Mouse (Mus musculus) right cerebral cortex, postnatal 10 days (tissue): ENCODE results near the gene Bckdhb.
"Not testable (repeated sequence)": the region's sequence is repeated elsewhere in the genome, so short reads cannot be mapped to it uniquely, and the experiment has no call there.

ENCODE experiments used
- DNase-seq, 2 experiments: peaks; one replicate each; pipeline ENCODE4 v3.0.0; 2021; ENCODE audit warnings: low spot score in 2 of 2

The Bckdhb gene

DNA sequence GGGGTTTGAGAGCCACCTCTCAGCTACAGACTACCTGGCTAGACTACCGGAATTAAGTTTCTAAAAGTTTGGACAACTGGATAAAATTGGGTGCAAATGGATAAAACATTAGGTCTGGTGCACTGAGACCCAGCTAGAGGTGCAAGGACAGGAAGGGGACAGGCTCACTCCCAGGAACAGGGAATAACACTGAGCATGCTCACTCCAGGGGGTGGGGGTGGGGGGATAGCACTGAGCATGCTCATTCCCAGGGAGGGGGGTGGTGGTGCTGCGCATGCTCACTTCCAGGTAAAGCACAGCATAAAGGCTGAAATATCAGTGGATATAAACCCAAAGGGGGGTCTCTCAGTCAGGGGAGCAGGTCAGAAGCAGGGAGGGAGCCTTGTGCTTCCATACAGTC is 120.7 kb downstream of the Bckdhb start:
- no peak for DNase-seq

DNA sequence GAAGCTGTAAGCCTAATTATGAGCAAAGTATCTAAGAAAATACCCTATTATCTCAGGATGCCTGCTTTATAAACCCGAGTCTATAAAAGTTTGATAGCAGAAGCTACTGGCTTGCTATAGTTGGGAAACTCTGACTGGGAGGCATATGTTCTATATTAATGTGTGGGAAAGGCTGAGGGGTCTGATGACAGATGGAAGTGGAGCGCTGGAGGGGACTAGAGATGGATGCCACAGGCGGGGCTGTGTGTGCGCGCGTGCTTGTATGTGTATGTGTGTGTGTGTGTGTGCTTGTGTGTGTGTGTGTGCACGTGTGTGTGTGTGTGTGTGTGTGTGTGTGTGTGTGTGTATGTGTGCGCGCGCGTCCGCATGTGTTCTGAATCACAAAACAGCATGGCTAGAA is 121.4 kb downstream of the Bckdhb start:
- no peak for DNase-seq

DNA sequence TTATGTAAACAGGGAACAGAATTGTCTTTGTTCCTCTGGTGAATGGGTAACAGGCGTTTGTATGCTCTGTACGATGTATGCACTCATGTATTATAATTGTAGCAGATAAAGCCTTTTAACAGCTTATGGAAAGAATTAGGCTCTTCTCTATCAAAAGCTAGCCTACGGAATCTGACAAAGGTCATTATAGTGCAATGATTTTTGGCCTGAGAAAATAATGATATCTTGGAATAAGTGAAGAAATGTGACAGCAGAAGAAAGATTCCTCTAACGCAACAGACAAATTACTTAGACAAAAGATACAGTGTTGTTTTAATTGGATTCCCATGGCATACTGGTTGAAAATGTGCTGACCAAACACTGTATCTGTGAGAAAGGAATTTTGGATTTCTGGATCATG is 122.0 kb downstream of the Bckdhb start:
- no peak for DNase-seq

DNA sequence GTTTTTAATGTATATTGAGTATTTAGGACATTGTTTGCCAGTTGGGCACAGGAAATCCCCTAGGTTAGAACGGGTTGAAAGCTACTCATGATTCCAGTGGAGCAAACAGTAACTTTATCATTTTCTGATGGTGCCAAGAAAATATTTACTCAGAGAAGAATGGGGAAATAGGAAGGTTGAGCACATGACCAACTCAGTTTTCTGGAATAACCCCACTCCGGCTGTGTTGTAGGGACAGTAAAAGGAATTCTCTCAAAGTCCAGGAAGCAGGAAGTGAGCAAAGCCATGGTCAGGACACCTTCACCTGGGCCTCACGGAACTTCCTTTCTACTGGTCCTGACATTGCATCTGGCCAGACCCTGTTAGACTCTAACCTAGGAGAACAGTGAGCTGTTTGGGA is 122.5 kb downstream of the Bckdhb start:
- peak in 1 of 2 experiments; percentile 11 for DNase-seq

DNA sequence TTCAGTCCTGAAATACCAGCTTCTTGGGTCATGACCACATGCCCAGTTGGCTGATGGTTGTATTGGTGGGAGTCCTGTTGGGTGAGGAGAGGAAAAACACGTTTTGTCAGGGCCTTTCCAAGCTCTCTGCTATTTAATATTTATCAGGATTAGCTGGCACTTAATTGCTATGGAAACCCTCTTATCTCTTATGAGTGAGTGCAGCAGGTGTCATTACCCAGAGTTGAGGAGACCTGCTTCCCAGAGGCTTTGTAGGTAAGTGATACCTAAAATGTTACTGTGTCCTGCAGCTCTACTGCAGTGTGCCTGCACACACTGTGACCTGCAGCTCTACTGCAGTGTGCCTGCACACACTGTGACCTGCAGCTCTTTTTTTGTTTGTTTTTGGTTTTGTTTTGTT is 124.2 kb downstream of the Bckdhb start:
- no peak for DNase-seq

DNA sequence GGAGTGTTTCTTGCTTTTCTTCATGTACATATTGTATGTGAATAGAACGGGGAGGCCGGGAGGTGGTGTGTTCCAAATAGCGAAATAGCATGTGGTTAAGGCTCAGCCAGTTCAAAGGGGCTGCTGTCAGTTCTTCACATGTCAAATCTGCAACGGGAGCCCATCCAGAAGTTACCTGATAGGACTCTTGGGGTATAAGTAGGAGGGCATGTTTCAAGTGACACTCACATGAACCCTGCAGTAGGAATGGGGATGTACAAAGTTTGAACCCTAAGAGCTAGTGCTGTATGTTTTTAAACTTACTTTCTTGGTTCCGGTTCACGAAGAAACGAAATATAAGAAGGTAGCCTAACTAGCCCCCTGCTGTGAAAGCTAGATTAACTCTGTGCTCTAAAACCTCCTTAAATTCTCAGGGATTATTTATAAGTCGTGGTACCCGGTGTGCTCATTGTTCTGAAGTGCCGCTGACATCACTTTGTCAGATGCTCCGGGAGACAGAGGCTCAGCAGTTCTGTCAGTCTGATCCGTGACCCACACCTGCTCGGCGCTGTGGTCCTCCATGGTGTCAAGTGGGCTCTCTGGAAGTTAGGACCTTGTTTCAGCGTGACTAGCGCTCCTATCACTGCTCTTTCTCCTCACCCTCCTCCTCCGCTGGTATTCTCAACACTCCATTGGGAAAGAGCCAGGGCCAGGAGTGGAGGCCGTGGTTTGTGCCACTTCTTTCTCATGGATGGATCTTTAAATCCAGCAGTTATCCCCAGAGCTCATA is 126.1 kb downstream of the Bckdhb start:
- DNase-seq = no peak

DNA sequence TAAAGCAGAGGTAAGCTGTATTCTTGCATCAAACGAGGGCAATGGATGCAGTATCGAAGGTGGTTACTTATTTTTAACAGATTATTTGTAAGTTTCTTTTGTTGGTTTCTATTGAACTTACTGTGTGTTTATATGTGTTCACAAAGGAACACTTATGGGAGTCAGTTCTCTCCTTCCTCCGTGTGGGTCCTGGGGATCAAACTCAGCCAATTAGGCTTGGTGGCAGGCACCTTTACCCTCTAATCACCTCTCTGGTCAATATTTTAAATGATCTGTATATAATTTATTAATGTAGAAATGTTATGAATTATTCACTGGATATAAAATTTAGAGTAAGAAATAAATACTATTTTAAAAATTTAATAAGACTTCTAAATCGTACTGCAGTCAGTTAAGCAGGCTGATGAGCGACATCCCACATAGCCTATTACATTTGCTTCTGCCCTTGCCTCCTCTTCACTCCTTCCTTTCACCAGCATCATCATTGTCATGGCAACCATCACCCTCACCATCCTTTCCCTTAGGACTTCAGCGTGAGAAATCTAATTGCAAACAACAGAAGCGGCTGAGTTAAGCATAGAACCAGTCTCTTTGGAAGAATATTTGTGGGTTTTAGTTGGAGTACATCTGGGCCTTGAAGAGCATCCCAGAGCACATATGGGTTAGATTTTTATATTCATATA is 130.3 kb downstream of the Bckdhb start:
- DNase-seq = peak in 1 of 2 experiments; percentile 42

DNA sequence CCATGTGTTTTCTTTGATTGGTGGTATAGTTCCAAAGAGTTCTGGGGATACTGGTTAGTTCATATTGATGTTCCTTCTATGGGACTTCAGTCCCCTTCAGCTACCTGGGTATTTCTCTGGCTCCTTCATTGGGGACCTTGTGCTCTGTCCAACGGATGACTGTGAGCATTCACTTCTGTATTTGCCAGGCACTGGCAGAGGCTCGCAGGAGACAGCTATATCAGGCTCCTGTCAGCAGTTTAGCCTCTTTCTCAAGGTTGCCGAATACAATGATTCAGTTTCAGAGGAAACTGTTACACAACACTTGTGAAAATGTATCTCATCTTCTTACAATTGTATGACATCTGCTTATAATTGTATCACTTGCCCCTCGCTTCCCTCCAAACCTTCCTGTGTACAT is 135.8 kb downstream of the Bckdhb start:
- not testable (repeated sequence) for DNase-seq

DNA sequence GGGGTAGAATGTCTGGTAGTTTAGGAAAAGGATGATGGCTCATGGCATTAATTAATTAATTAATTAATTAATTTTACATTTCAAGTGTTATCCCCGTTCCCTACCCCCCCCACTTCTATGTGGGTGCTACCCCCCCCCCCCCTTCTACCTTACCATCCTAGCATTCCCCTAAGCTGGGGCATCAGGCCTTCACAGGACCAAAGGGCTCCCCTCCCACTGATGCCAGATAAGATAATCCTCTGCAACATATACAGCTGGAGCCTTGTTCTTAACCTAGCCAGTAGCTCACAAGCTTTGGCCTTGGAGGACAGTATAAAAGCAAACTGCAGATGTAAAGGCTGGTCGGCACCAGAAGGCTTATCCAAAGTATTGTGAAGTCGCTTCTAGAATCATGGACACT is 138.7 kb downstream of the Bckdhb start:
- DNase-seq = no peak

DNA sequence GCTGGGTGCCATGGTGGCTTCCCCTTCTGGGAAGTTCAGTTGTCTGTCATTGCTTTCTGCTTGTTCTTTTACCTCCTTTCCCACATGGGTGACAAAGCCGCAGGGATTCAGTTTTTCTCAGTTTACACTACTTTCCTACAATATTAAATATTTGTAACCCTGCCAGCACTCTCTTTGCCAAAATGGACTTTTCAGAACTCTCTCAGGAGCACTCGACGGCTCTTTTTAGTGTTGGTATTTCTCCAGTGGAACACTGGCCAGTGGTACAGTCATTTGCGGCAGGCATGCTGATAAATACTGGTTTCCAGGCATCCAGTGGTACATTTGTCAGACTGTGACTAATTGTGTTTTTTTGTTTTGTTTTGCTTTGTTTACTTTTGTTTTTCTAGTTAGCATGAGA is 139.2 kb downstream of the Bckdhb start:
- no peak for DNase-seq

DNA sequence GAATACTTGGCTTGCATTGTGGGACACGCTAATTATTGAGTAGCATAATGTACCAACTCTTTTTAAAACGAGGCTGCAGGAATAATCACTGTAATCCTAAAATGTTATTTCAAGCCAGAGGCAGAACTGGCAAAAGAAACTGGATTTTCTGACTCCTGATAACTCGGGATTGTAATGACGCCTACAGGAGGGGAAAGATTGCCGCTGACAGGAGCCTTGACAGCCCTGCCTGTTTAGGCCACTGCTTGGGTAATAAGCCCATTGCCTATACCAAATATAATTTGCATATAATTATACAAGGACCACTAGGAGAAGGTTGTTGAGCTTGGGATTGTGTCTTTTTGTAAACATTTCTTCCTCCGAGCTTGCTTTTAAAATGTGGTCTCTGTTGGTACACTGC is 145.3 kb downstream of the Bckdhb start:
- DNase-seq = no peak

DNA sequence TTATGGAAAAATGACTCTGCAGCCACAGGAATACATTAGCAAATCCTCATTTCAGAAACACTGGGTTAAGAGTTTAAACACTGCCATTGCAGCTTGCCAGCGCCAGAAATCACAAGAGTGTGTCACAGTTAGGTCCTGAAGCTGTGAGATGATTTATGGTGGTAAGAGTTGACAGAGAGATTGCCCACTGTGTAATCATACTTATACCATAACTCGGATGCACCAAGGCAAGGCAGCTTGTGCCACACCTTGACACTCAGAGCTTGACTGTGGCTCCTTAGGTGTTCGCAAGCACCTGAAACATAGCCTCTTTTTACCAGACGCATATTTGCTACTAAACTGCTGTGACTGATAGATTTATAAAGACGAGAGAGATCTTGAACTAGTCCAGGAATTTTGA is 145.8 kb downstream of the Bckdhb start:
- DNase-seq = no peak

DNA sequence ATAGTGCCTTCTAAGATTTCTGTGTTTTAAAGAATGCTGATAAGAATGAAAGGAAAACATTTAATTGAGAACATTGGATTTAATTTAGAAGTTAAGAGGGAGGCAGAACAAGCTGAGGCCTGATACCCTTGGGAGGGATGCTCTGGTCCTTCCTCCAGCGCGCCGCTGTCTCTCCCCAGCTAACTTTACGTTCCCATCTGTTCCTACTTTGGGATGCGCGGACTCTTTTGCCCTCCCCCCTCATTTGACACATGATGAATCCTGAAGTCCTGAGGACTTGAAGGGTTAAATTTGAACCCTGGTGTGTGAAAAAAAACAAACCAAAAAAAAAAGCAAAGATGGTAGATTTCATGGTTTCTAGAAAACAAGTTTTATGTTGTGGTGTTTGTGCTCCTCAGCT is 147.6 kb downstream of the Bckdhb start:
- no peak for DNase-seq

DNA sequence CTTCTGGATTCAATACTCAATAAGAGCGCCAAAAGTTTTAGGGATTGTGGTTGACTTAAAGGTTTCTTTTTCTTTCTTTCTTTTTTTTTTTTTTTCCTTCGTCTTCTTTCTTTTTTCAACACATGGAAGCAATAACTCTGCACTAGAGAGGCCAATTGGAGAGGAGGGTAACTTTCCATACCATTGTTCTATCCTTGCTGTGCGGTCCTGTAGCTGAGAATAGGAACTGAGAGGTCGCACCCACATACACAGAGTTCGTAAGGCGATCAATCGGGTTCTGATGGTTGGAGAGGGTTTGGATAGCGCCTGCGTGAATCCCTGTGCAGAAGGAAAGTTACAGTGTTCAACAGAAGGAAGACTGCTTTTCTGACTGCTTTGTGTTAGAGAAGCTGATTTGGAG is 148.3 kb downstream of the Bckdhb start:
- DNase-seq = no peak

DNA sequence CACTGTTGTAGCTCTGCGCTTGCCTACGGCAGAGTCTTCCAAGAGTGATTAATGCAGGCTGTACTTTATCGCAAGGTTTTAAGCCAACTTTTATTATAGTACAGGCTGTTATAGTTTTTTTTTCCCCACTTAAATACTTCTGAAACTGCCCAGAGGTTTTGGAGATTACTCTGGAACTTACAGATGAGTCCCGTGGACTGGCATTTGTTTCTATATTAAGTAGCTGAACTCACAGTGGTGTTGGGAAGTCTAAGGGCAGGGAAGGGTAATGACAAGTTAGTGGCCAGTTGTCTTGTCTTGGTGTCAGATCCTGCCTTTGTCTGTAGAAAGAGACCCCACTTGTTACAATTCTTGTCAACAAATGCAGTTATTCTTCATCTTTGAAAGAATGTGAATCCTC is 158.6 kb downstream of the Bckdhb start:
- no peak for DNase-seq

DNA sequence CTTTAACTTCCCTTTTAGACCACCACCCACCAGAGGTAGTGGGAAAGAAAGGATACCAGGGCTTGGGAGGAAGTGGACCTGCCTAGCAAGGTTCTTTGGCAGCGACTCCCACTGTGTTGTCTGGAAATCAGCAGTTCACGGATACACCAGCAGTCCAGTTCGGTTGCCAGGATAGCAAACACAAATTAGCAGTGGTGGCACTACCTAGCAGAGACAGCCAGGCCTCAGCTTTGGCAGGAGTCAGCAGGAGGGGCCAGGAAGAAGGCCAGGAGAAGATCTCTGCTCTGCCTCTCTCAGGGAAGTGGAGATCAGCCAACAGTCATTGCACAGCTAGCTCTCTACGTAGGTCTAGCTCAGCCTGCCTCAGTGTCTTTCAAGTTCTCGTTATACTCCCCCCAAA is 159.7 kb downstream of the Bckdhb start:
- no peak for DNase-seq

DNA sequence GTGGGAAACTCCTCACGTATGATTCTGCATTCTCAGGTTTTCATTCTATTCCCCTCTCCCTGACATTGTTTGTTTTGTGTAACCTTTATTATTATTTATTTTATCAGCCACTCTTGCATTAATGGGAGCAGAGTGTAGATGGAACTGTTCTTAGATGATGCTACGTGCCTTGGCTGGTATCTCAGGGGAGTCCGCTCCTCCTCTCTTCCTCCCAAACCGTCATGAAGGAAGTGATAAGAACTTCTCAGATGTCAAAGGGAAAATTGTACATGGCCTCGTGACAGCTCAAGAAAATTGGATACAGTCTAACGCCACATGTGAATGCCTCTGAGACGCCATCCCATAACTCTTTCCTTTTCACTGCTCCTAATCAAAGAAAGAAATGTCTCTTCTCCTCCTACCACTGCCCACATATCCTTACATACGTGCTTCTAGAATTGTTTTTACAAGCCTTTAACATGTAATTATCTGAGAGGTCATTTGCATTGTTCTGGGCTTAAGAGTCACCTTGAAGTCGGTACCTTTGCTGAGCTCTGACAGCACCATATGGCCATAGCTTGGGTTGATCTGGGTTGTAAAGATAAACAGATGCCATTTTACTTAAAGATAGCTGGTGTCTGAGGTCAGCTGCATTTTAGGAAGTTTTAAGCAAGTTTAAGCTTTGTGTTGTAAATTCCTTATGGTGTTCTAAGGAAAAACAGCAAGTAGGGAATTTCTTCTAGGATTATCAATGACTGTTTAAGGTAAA is 165.5 kb downstream of the Bckdhb start:
- DNase-seq = no peak

DNA sequence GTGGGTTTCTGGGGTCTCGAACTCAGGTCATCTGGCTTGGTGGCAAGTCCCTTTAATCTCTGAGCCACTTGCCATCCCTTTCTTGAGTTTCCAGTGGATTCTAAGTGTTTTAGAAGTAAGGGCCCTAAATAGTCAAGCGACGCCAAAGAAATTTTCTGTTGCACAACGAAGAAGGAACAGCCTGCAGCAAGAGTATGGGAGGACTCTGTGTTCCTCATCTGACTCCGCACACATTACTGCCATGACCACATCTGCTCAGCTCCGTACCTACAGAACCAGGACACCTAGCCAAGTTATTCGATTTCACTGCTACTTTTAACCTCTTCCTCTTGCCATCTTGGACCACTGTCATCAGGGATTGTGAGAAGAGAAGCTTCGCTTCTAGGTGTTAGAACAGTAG is 168.0 kb downstream of the Bckdhb start:
- no peak for DNase-seq

DNA sequence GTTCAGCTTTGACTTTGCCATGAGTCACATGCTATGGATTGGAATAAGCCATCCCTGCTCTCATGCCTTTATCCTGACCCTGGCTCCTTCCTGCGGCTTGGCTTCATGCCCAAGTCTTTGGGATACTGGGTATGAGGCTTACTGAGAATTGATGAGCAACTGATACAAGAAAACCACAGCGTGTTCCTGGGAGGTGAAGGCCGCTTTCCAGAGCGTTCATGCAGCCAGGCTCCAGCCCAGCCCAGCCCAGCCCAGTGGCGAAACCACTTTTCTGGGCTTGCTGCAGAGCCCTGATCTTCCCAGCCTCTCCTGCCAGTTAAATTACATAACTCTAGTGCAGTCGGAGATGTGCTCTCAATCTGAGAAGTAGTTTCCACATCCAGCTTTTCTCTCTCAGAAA is 169.2 kb downstream of the Bckdhb start:
- DNase-seq = no peak

DNA sequence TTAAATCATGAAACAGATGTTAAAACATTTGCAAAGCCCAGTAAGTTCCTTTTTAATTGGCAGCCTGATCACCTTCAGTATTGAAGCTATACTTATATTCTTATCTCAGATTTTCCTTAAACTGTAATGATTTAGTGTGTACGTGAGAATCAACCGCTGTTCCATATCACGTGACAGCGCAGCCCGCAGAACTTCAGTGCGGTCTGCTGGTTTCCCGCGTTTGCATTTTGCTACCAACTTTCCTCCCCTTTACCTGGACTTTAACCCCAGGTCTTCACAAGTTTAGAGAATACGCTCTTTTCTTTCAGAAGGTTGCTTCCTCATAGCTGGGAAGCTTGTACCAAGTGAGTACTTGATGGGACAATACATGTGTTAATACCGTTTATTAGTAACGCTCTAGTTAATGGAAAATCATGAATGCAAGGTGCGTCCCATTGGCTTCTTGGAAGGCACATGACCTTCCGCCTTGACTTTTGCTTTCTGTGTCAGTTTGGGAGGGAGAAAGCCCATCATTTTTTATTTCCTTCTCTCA is 171.6 kb downstream of the Bckdhb start:
- DNase-seq = no peak

DNA sequence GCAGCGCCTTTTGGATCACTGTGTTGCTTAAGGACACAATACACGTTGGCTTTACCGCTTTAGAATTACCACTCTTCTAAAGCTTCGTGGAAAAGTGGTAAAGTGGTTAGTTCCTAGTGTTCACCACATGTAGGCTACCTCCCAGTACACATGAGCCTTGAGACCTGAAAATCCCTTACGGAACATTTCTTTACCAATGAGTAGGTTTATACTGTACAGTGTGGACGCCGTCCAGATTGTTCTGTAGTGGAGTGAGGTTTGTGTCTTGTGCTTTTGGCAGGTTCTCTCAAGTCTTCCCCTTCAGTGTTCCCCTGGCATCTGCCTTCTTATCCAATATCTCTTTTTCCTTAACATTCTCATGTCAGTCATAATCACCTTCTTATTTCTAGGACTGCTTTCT is 178.4 kb downstream of the Bckdhb start:
- no peak for DNase-seq

DNA sequence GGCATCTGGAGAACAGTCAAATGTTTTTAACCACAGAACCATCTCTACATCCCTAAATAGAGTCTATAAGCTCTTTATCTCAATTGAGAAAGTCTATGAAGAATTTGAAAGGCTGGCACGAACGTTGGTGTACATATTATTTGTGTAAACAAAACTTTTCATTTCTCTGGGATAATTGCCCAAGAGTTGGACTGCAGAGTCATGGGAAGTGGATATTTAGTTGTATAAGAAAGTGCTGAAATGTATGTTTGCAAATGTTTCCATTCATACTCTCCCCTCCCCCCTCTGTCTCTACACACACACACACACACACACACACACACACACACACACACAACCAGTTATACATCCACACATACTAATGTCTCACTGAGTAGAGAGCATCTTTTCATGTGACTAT is 181.5 kb downstream of the Bckdhb start:
- no peak for DNase-seq
